Mouse (Mus musculus) CH12.LX (cell line): Measurements from ENCODE around the gene Map3k6. TPM values are rescaled to one million over a fixed set of nuclear protein-coding genes. Genes with fewer than 3 reads are reported as not detected.

ENCODE experiments used
- DNase-seq: peaks from one replicate; pipeline ENCODE4 v3.0.0-alpha.2; 2013; ENCODE audit errors: extremely low read depth
- H3K27ac ChIP-seq: 2 replicates; pipeline ENCODE4 v1.5.1; 2012; ENCODE audit warnings: low read depth, mild to moderate bottlenecking, control low read depth, moderate library complexity; ENCODE audit not compliant: insufficient read depth
- H3K27me3 ChIP-seq: replicated peaks from 2 replicates; pipeline ENCODE3; 2012; ENCODE audit warnings: inconsistent platforms
- H3K36me3 ChIP-seq, 2 experiments: replicated peaks in 1 of 2; 2 replicates each; pipeline versions ENCODE3 to v1.6.1; 2012; ENCODE audit warnings: inconsistent platforms in 1 of 2, low read length in 1 of 2, mild to moderate bottlenecking in 1 of 2, mixed read lengths in 1 of 2, moderate library complexity in 1 of 2; ENCODE audit not compliant: control insufficient read depth in 1 of 2, insufficient read depth in 1 of 2
- H3K4me1 ChIP-seq, 2 experiments: 2 replicates each; pipeline ENCODE4 v1.6.1; 2012; ENCODE audit warnings: inconsistent platforms in 1 of 2, moderate library complexity in 1 of 2; ENCODE audit not compliant: insufficient read depth in 2 of 2, control insufficient read depth in 1 of 2
- H3K4me2 ChIP-seq: 2 replicates; pipeline ENCODE4 v1.6.1; 2012; ENCODE audit warnings: low read depth, mild to moderate bottlenecking, control low read depth; ENCODE audit not compliant: poor library complexity, insufficient read depth, severe bottlenecking
- H3K4me3 ChIP-seq, 3 experiments: fragments of 150-350 bp in 1 of 3; sonication (generic) in 1 of 3; replicated peaks in 1 of 3; 2 replicates each; pipeline versions ENCODE3 to v1.5.1; 2011 to 2012; ENCODE audit warnings: low read depth in 2 of 3, low read length in 2 of 3, mild to moderate bottlenecking in 2 of 3, moderate library complexity in 2 of 3, control low read depth in 1 of 3, improper control_type of control experiment in 1 of 3, inconsistent platforms in 1 of 3, mixed read lengths in 1 of 3; ENCODE audit not compliant: poor library complexity in 1 of 3
- H3K79me2 ChIP-seq: replicated peaks from 2 replicates; pipeline ENCODE4 v1.6.1; 2012; ENCODE audit warnings: mild to moderate bottlenecking, moderate library complexity; ENCODE audit not compliant: control insufficient read depth, poor library complexity, insufficient read depth, severe bottlenecking; ENCODE audit errors: extremely low read depth
- H3K9ac ChIP-seq: 2 replicates; pipeline ENCODE4 v1.6.1; 2012; ENCODE audit warnings: low read depth, mild to moderate bottlenecking, control low read depth, moderate library complexity; ENCODE audit not compliant: insufficient read depth
- H3K9me3 ChIP-seq: replicated peaks from 2 replicates; pipeline ENCODE3; 2012; ENCODE audit warnings: low read length, inconsistent platforms, mixed read lengths
- BHLHE40 ChIP-seq: IDR thresholded peaks from 2 replicates; pipeline ENCODE4 v1.6.1; 2011; ENCODE audit warnings: mild to moderate bottlenecking, low read depth, low read length, improper control_type of control experiment
- CTCF ChIP-seq, 2 experiments: IDR thresholded peaks in 1 of 2; conservative IDR thresholded peaks in 1 of 2; 2 replicates each; pipeline ENCODE4 v1.5.1; 2011 to 2012; ENCODE audit warnings: low read depth in 2 of 2, low read length in 2 of 2, improper control_type of control experiment in 1 of 2, inconsistent platforms in 1 of 2, mild to moderate bottlenecking in 1 of 2, moderate library complexity in 1 of 2
- ELF1 ChIP-seq: IDR thresholded peaks from 2 replicates; pipeline ENCODE4 v1.6.1; 2014; ENCODE audit warnings: low read depth, mild to moderate bottlenecking, inconsistent platforms, low read length, improper control_type of control experiment
- HCFC1 ChIP-seq: IDR thresholded peaks from 2 replicates; pipeline ENCODE4 v1.6.1; 2012; ENCODE audit warnings: low read depth, mild to moderate bottlenecking, inconsistent platforms, low read length, improper control_type of control experiment
- JUN ChIP-seq: IDR thresholded peaks from 2 replicates; pipeline ENCODE4 v1.6.1; 2011; ENCODE audit warnings: low read depth, mild to moderate bottlenecking, low read length, improper control_type of control experiment, moderate library complexity; ENCODE audit not compliant: insufficient read depth
- JUND ChIP-seq: conservative IDR thresholded peaks from 2 replicates; pipeline ENCODE4 v1.6.1; 2011; ENCODE audit warnings: low read depth, low read length, improper control_type of control experiment
- KAT2A ChIP-seq: IDR thresholded peaks from 2 replicates; pipeline ENCODE4 v1.6.1; 2012; ENCODE audit warnings: low read length, improper control_type of control experiment, inconsistent platforms; ENCODE audit not compliant: insufficient replicate concordance
- MAFK ChIP-seq: IDR thresholded peaks from 2 replicates; pipeline ENCODE4 v1.6.1; 2011; ENCODE audit warnings: low read length, improper control_type of control experiment; ENCODE audit not compliant: insufficient replicate concordance
- MEF2A ChIP-seq: IDR thresholded peaks from 2 replicates; pipeline ENCODE4 v1.6.1; 2014; ENCODE audit warnings: low read depth, mild to moderate bottlenecking, inconsistent platforms, low read length, improper control_type of control experiment, borderline replicate concordance
- MXI1 ChIP-seq: IDR thresholded peaks from 2 replicates; pipeline ENCODE4 v1.6.1; 2011; ENCODE audit warnings: mild to moderate bottlenecking, low read depth, low read length, improper control_type of control experiment
- MYC ChIP-seq: IDR thresholded peaks from 2 replicates; pipeline ENCODE4 v1.6.1; 2011; ENCODE audit warnings: low read depth, mild to moderate bottlenecking, improper control_type of control experiment, low read length
- NRF1 ChIP-seq: IDR thresholded peaks from 2 replicates; pipeline ENCODE4 v1.6.1; 2014; ENCODE audit warnings: low read depth, mild to moderate bottlenecking, inconsistent platforms, low read length, improper control_type of control experiment, moderate library complexity
- PAX5 ChIP-seq: IDR thresholded peaks from 2 replicates; pipeline ENCODE4 v1.6.1; 2012; ENCODE audit warnings: low read length, inconsistent platforms, mixed read lengths
- RCOR1 ChIP-seq: conservative IDR thresholded peaks from 2 replicates; pipeline ENCODE4 v1.6.1; 2012; ENCODE audit warnings: low read depth, mild to moderate bottlenecking, inconsistent platforms, low read length, improper control_type of control experiment
- SIN3A ChIP-seq: IDR thresholded peaks from 2 replicates; pipeline ENCODE4 v1.6.1; 2012; ENCODE audit warnings: low read length, improper control_type of control experiment, inconsistent platforms
- SMC3 ChIP-seq: IDR thresholded peaks from 2 replicates; pipeline ENCODE4 v1.6.1; 2011; ENCODE audit warnings: low read depth, low read length, improper control_type of control experiment
- TCF12 ChIP-seq: IDR thresholded peaks from 2 replicates; pipeline ENCODE4 v1.6.1; 2014; ENCODE audit warnings: low read depth, mild to moderate bottlenecking, inconsistent platforms, low read length, improper control_type of control experiment
- USF2 ChIP-seq: conservative IDR thresholded peaks from 2 replicates; pipeline ENCODE4 v1.6.1; 2011; ENCODE audit warnings: low read depth, low read length, improper control_type of control experiment
- ZKSCAN1 ChIP-seq: IDR thresholded peaks from 2 replicates; pipeline ENCODE4 v1.6.1; 2012; ENCODE audit warnings: low read depth, inconsistent platforms, low read length, improper control_type of control experiment, borderline replicate concordance
- dilution Hi-C: fragments of 300-500 bp; cut with MboI; formaldehyde crosslinking; loops from 2 replicates; pipeline ENCODE4 v1.14.3; 2020; ENCODE audit warnings: low sequenced_read_pairs; ENCODE audit not compliant: extremely low pct_unique_long_range_greater_than_20kb, extremely low pct_ligation_motif_present
- in situ Hi-C: fragments of 300-500 bp; cut with MboI; formaldehyde crosslinking; loops from 3 replicates; pipeline ENCODE4 v1.14.3; 2019; ENCODE audit warnings: low sequenced_read_pairs, low pct_ligation_motif_present, low pct_unique_long_range_greater_than_20kb, mixed read lengths
- polyA plus RNA-seq: library from polyadenylated mRNA; unstranded; fragments of >175 nt; gene quantifications from 2 replicates; pipeline ENCODE4 v1.2.1, GENCODE M21; 2012; ENCODE audit warnings: low read depth; ENCODE audit not compliant: insufficient read length
- total RNA-seq, 2 experiments: library from RNA; depleted of rRNA; stranded (reverse); fragments of 300-350 nt in 1 of 2; fragments of >200 nt in 1 of 2; gene quantifications; 2 replicates each; pipeline ENCODE4 v1.2.3; 2012 to 2014

Map3k6 gene
- total and polyA plus RNA-seq, 3 experiments: 0.21 TPM; not detected in 2

- H3K79me2 ChIP-seq: no peaks in the 10 kb centered on the region
- in situ Hi-C loops: loop anchor here (5.0 kb wide), 1 partner anchor 91 kb away; no protein-coding TSS in a partner anchor
- H3K36me3 ChIP-seq: no peaks in the 10 kb centered on the region
- dilution Hi-C loops: no loop called here
- no peak overlapping the region for H3K9ac ChIP-seq
- no peak for DNase-seq
- no peaks in the 10 kb centered on the region for H3K9me3 ChIP-seq
- TF ChIP-seq NRF1 (no peak), JUND (no peak), MEF2A (no peak), MAFK (no peak)
- H3K4me3 ChIP-seq: no peak overlapping the region
- peaks cover 50% of the 10 kb centered on the region for H3K27me3 ChIP-seq
- peaks cover 10 to 14% of the 10 kb centered on the region in 2 experiments for H3K4me1 ChIP-seq
- no peak overlapping the region for H3K27ac ChIP-seq
- no peak overlapping the region for H3K4me2 ChIP-seq
Measured at GRCm38 (mm10) chr4:133210788-133211390, 29.7 kb upstream of the Map3k6 start.

DNA sequence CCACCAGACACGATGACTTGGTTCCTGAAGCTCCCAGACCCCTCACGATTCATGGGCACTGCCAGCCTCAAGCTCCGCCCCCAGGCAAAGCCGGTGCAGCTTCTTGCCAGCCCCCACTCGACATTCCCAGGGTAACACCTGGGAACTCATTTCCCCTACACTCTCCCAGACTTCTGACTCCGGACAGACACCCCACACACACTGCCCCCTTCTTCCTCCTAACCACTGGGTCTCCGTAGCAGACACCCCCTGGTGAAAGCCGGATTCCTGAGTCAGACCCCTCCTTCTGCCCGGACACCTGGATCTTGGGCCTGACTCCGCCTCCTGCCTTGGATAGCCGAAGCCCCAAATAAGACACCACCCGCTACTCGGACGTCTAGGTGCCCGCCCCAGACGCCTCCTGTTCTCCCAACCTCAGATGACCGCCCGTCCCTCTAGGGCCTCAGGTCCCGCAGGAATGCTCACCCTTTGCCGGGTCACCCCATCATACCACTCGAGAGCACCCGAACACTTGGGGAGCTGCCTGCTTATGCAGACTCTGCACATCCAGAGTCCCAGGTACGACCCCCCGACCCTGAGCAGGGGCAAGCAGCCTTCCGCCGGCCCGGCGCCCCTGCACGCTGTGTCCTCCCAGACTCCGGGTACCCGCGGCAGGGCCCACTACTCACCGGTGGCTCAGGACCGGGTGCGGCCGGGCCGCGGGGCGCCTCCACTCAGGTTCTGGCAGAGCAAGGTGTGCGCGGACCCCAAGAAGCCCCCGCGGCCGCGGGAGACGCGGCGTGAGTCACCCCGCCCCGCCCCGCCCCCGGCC, 28.7 kb upstream of the Map3k6 start, which contains the start of the genes Cd164l2 and Gpr3:
Gene Cd164l2, plus strand, starts transcription at position 381 of the 811 bp plus-strand sequence.
Gene Gpr3, minus strand, starts transcription at position 786 of the 811 bp plus-strand sequence.
- no peak within 1 kb of the TSS for H3K27ac ChIP-seq
- in situ Hi-C loops: loop anchor here (5.0 kb wide), 1 partner anchor 90 kb away; no protein-coding TSS in a partner anchor
- peaks cover 10 to 14% of the 10 kb centered on the region in 2 experiments for H3K4me1 ChIP-seq
- H3K9me3 ChIP-seq: no peaks in the 10 kb centered on the region
- DNase-seq: no peak
- peak within 1 kb of the TSS; percentile 62 for H3K4me2 ChIP-seq
- peaks cover 50% of the 10 kb centered on the region for H3K27me3 ChIP-seq
- H3K4me3 ChIP-seq: peak within 1 kb of the TSS; percentile 10 to 57 (median 49)
- H3K9ac ChIP-seq: peak within 1 kb of the TSS; percentile 4; the same call in 1 of the 2 replicates
- H3K79me2 ChIP-seq: no peaks in the 10 kb centered on the region
- dilution Hi-C loops: no loop called here
- H3K36me3 ChIP-seq: no peaks in the 10 kb centered on the region
- no peak for TF ChIP-seq USF2
- no peak for TF ChIP-seq HCFC1
- TF ChIP-seq ZKSCAN1: no peak

DNA sequence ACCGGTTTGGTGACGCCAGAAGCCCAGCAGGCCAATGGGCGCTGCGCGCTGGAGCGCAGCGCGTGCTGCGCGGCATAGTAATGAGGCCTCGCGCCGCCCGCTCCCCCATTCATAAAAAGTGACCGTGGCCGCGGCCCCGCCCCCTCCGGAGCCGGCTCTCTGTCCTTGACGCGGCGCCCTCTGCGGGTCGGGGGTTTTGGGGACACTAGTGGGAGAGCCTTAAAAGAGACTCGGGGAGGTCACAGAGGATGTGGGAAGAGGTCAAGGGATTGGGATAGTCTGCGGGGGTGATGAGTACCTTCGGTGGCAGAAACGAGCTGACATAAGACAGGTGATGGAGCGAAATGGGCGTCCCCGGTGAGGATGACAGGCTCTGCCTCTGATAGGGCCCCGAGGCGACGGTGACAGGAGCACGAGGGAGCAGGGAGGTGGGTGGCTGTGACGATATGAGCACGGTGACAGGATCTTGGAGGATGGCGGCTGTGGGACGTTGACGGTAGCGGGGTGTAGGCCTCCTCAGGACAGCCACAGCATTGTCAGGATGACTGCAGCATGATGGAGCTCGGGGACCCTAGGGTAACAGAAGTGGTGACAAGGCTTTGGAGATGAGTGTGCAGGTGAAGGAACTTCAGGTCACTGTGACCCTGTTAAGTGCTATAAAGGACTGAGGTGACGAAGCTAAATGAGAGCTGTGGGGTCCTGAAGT, 27.9 kb upstream of the Map3k6 start:
- in situ Hi-C loops: loop anchor here (5.0 kb wide), 1 partner anchor 90 kb away; no protein-coding TSS in a partner anchor
- TF ChIP-seq MXI1 (no peak; the same call in 1 of the 2 replicates), RCOR1 (no peak), CTCF (conservative IDR thresholded peaks at IDR 0.05 in 1 of 2, IDR thresholded peaks at IDR 0.05 in 1 of 2; ENCODE audit: low read depth in 2 of 2, low read length in 2 of 2) (peak in 1 of 2 experiments; percentile 56; a peak in 2 of 4 replicates), KAT2A (no peak), JUN (no peak), SIN3A (peak; percentile 30), ELF1 (no peak), MYC (no peak), TCF12 (no peak), PAX5 (no peak), BHLHE40 (peak; percentile 75), HCFC1 (no peak), MEF2A (no peak), NRF1 (peak; percentile 66), SMC3 (peak; percentile 34)
- H3K27me3 ChIP-seq: peaks cover 50% of the 10 kb centered on the region

More for the DNA sequence above, 27.9 kb upstream of the Map3k6 start:
- no peaks in the 10 kb centered on the region for H3K79me2 ChIP-seq
- peak; percentile 63 for DNase-seq
- dilution Hi-C loops: no loop called here
- H3K4me1 ChIP-seq: peaks cover 11 to 19% of the 10 kb centered on the region in 2 experiments
- peak overlapping the region in 2 of 3 experiments; percentile 49 to 57 for H3K4me3 ChIP-seq
- no peak overlapping the region for H3K27ac ChIP-seq
- H3K36me3 ChIP-seq: no peaks in the 10 kb centered on the region
- H3K4me2 ChIP-seq: peak overlapping the region; percentile 62
- H3K9ac ChIP-seq: no peak overlapping the region; the same call in 1 of the 2 replicates
- H3K9me3 ChIP-seq: no peaks in the 10 kb centered on the region
